Mouse (Mus musculus) urinary bladder, postnatal 14 days (tissue): ENCODE measurements at regions not wholly inside any gene's neighbourhood (a gene's known extent, or its start where the extent isn't known, plus 50 kb on each side); places are given as distances from the start of the nearest gene placed in this dataset.

Experiments
- DNase-seq: peaks from one replicate; pipeline ENCODE4 v3.0.0; 2021; ENCODE audit warnings: low spot score

DNA sequence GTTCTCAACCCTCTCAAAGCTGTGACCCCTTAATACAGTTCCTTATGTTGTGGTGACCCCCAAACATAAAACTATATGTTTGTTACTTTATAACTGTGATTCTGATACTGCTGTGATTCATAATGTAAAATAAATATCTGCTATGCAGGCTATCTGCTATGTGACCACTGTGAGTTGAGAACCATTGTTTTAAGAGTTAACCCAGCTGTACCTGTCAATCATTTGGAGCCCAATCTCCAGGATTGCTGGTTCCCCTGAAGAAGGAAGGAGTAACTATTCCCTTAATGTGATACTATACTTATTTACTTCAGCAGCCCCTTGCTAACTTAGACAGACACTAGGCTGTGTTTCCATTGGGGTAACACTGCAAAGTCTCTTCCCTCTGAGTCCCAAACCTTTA, 400.5 kb downstream of the Nbas start:
- DNase-seq, result no peak

DNA sequence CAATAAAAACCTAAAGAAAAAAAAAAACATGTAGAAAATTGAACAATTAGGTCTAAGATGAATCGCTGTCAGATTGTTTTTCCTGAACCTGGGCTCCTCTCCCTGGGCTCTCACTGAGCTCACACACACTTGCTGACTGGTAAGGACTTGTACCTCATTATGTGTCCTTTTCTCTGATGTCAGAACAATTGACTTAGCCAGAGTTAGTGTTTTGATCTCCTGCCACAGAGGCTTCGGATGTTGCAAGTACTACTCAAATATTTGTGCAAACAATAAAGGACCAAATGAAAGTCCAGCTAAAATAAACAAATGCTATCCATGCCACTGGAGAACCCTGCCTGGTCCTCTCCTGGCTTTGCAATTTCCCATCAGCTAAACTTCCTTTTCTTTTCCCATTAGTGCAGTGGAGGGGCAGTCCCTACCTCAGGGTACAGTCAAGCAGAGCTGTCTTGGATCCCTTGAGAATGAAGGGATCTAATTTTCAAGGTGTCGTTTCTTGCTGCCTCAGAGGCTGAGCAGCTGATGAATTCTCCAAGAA, 399.6 kb downstream of the Nbas start:
- no peak for DNase-seq

DNA sequence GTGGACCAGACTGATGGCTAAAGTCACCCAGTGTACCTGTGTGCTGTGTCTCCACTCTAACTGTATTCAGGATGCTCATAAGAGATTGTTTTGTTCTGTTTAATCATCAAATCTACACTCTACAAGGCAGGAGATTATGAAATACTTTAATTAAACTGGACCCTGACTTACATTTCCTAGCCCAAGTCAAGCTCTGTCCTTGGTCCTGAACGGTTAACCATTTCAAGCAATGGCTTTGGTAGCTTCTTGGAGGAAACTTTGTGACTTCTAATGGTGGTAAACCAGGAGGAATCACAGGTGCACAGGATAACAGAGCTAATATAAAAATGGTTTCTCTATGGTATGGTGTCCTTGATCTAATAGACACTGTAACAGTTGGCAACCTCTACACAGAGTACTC, 370.4 kb downstream of the Nbas start:
- no peak for DNase-seq
